Mouse (Mus musculus): Measurements from ENCODE around the gene Snx18. TPM values are rescaled to one million over a fixed set of nuclear protein-coding genes. Genes with fewer than 3 reads are reported as not detected.

Gene Snx18
- polyA plus RNA-seq, 1 experiment, result 14.5 TPM

GRCm38 (mm10) chr13:113594361-113594760, 24.0 kb downstream of the Snx18 start:
- Histone ChIP-seq H3K4me1 (ENCODE audit: control insufficient read depth, insufficient read depth, insufficient read length, low read length) (peaks cover 11% of the 10 kb centered on the region), H3K4me3 (ENCODE audit: insufficient read depth, low read depth, low read length) (no peak overlapping the region), H3K27ac (replicated peaks; ENCODE audit: low read depth, low read length) (no peak overlapping the region)

- no peak overlapping the region for H3K4me3 ChIP-seq (ENCODE audit: insufficient read depth, low read depth, low read length)
These were observed 24.7 kb downstream of the Snx18 start for GRCm38 (mm10) chr13:113593711-113594110.

GRCm38 (mm10) chr13:113592703-113593200, 25.6 kb downstream of the Snx18 start:
- H3K4me1 ChIP-seq (ENCODE audit: control insufficient read depth, insufficient read depth, insufficient read length, low read length), result peaks cover 7% of the 10 kb centered on the region
- no peak overlapping the region for H3K27ac ChIP-seq (replicated peaks; ENCODE audit: low read depth, low read length)
- H3K4me3 ChIP-seq (ENCODE audit: insufficient read depth, low read depth, low read length), result no peak overlapping the region

More at GRCm38 (mm10) chr13:113593711-113594110, 24.7 kb downstream of the Snx18 start:
- Histone ChIP-seq H3K27ac (replicated peaks; ENCODE audit: low read depth, low read length) (no peak overlapping the region), H3K4me1 (ENCODE audit: control insufficient read depth, insufficient read depth, insufficient read length, low read length) (peaks cover 11% of the 10 kb centered on the region)

DNA sequence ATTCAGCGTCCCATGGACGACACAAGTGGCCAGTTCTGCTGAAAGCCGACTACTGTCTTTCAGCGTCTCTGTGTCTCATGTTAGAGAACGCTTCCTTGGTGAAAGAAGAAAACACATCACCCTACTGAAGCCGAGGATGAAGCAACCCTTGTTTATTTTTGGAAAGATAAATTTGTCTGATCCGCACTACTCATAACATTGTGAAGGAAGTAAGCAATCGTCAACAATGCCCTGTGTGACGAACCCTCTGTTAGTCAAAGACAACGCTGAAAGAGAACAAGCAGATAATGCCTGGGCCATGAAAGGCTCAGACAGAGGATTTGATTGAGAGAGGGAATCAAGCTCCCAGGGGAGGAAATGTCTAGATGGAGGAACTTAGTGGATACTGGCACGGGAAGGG, 27.0 kb downstream of the Snx18 start:
- Histone ChIP-seq H3K27ac (replicated peaks; ENCODE audit: low read depth, low read length) (peak overlapping the region; percentile 30; the same call in 1 of the 2 replicates), H3K4me1 (ENCODE audit: control insufficient read depth, insufficient read depth, insufficient read length, low read length) (no peaks in the 10 kb centered on the region), H3K4me3 (ENCODE audit: insufficient read depth, low read depth, low read length) (no peak overlapping the region)

GRCm38 (mm10) chr13:113590216-113590615, 28.1 kb downstream of the Snx18 start:
- no peak overlapping the region for H3K4me3 ChIP-seq (ENCODE audit: insufficient read depth, low read depth, low read length)
- H3K27ac ChIP-seq (replicated peaks; ENCODE audit: low read depth, low read length), result no peak overlapping the region
- H3K4me1 ChIP-seq (ENCODE audit: control insufficient read depth, insufficient read depth, insufficient read length, low read length), result no peaks in the 10 kb centered on the region

DNA sequence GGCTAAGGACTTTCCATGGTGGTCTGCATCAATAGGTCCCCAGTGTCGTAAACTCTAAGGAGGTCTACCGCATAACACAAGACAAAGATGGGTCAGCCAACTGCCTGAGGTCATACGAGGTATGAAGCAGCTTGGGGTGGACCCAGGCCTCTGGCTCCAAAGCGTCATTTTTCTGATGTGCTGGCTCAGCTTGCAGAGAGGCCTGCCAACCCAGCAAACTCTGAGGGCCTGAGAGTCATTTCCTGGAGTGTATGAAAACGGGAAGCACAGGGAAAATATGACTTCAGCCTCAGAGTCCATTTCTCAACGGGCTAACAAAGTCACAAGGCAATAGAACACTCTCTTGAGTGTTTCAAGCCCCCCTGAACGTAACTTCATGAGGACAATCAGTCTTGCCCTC, 28.9 kb downstream of the Snx18 start:
- Histone ChIP-seq H3K27ac (replicated peaks; ENCODE audit: low read depth, low read length) (peak overlapping the region; percentile 45; the same call in 1 of the 2 replicates), H3K4me3 (ENCODE audit: insufficient read depth, low read depth, low read length) (no peak overlapping the region), H3K4me1 (ENCODE audit: control insufficient read depth, insufficient read depth, insufficient read length, low read length) (no peaks in the 10 kb centered on the region)

- no peak overlapping the region for H3K4me3 ChIP-seq (ENCODE audit: insufficient read depth, low read depth, low read length)
- H3K4me1 ChIP-seq (ENCODE audit: control insufficient read depth, insufficient read depth, insufficient read length, low read length), result no peaks in the 10 kb centered on the region
- no peak overlapping the region for H3K27ac ChIP-seq (replicated peaks; ENCODE audit: low read depth, low read length)
These were observed 31.0 kb downstream of the Snx18 start for GRCm38 (mm10) chr13:113587200-113587936.

DNA sequence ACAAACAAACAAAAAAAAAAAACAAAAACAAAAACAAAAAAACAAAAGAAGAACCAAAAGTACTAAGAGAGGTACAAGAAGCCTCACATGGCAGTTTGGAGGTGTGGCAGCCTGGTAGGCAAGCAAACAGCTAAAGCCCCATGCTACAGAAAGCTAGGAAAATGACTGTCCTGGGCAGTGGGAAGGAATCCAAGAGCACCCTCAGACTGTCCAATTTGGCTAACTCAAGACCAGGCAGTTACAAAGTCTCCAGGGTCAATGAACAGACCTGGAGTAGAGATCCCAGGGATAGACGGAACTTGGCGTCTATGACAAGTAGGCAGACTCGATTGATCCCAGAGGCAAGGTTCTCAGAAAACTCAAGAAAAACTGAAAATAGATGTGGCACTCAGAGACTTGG, 32.8 kb downstream of the Snx18 start:
- no peaks in the 10 kb centered on the region for H3K4me1 ChIP-seq (ENCODE audit: control insufficient read depth, insufficient read depth, insufficient read length, low read length)

GRCm38 (mm10) chr13:113584431-113584830, 33.9 kb downstream of the Snx18 start:
- H3K4me1 ChIP-seq (ENCODE audit: control insufficient read depth, insufficient read depth, insufficient read length, low read length), result no peaks in the 10 kb centered on the region
- no peak overlapping the region for H3K4me3 ChIP-seq (ENCODE audit: insufficient read depth, low read depth, low read length)
- no peak overlapping the region for H3K27ac ChIP-seq (replicated peaks; ENCODE audit: low read depth, low read length)

More for the DNA sequence above, 32.8 kb downstream of the Snx18 start:
- Histone ChIP-seq H3K27ac (replicated peaks; ENCODE audit: low read depth, low read length) (no peak overlapping the region), H3K4me3 (ENCODE audit: insufficient read depth, low read depth, low read length) (no peak overlapping the region)

DNA sequence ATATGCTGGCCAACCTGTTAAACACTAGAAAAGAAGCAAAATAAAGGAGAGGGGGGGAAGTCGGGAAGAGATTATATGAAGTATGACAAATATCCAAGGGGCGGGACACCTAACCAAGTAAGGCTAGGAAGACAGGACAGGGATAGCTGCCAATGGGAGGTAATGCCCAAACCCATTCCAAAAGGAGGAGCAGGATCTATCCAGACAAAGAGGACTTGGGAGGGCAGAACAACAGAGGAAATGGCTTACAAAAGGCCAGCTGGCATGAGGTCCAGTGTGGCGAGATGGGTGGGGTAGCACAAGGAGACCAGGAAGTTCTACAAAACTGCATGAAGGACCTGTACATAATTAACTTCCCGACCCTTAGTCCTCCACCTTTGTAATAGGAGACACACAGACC, 34.8 kb downstream of the Snx18 start:
- Histone ChIP-seq H3K27ac (replicated peaks; ENCODE audit: low read depth, low read length) (no peak overlapping the region), H3K4me1 (ENCODE audit: control insufficient read depth, insufficient read depth, insufficient read length, low read length) (no peaks in the 10 kb centered on the region), H3K4me3 (ENCODE audit: insufficient read depth, low read depth, low read length) (no peak overlapping the region)

GRCm38 (mm10) chr13:113582024-113582423, 36.3 kb downstream of the Snx18 start:
- Histone ChIP-seq H3K4me1 (ENCODE audit: control insufficient read depth, insufficient read depth, insufficient read length, low read length) (no peaks in the 10 kb centered on the region), H3K27ac (replicated peaks; ENCODE audit: low read depth, low read length) (no peak overlapping the region), H3K4me3 (ENCODE audit: insufficient read depth, low read depth, low read length) (no peak overlapping the region)

GRCm38 (mm10) chr13:113581436-113581835, 36.9 kb downstream of the Snx18 start:
- Histone ChIP-seq H3K4me1 (ENCODE audit: control insufficient read depth, insufficient read depth, insufficient read length, low read length) (no peaks in the 10 kb centered on the region), H3K27ac (replicated peaks; ENCODE audit: low read depth, low read length) (no peak overlapping the region), H3K4me3 (ENCODE audit: insufficient read depth, low read depth, low read length) (no peak overlapping the region)

- Histone ChIP-seq H3K4me3 (ENCODE audit: insufficient read depth, low read depth, low read length) (no peak overlapping the region), H3K27ac (replicated peaks; ENCODE audit: low read depth, low read length) (no peak overlapping the region; the same call in 1 of the 2 replicates), H3K4me1 (ENCODE audit: control insufficient read depth, insufficient read depth, insufficient read length, low read length) (no peaks in the 10 kb centered on the region)
These were observed 38.0 kb downstream of the Snx18 start for GRCm38 (mm10) chr13:113580400-113580790.

DNA sequence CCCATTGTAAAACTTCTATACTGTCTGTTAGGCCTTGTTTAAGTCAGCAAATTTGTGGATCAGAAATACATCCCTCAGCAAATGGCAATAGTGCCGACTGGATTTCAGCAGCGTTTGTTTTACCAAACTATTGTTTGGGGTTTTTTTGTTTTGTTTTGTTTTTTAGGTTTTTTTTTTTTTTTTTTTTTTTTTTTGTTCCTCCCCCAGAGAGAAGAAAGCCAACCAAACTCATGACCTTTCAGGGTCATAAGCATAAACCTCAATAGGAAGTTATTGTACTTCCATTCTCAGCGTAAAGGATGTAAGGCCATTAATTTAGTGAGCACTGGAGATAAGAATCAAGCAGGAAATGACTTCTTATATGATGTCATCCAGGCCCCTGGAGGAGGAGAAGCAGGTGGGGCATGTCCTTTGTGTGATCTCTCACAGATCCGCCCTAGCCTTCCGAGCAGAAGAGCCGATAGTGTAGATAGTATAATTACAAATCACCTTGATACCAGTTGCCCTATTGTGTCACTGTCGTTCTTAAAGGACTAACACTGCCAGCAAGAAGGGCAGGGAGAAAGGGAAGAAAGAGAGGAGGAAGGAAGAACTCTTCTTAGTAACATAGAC, 38.5 kb downstream of the Snx18 start:
- no peak overlapping the region; the same call in 1 of the 2 replicates for H3K27ac ChIP-seq (replicated peaks; ENCODE audit: low read depth, low read length)

GRCm38 (mm10) chr13:113574232-113574631, 44.1 kb downstream of the Snx18 start:
- Histone ChIP-seq H3K4me1 (ENCODE audit: control insufficient read depth, insufficient read depth, insufficient read length, low read length) (no peaks in the 10 kb centered on the region), H3K27ac (replicated peaks; ENCODE audit: low read depth, low read length) (no peak overlapping the region), H3K4me3 (ENCODE audit: insufficient read depth, low read depth, low read length) (no peak overlapping the region)

More for the DNA sequence above, 38.5 kb downstream of the Snx18 start:
- H3K4me3 ChIP-seq (ENCODE audit: insufficient read depth, low read depth, low read length), result no peak overlapping the region
- no peaks in the 10 kb centered on the region for H3K4me1 ChIP-seq (ENCODE audit: control insufficient read depth, insufficient read depth, insufficient read length, low read length)

- no peak overlapping the region for H3K4me3 ChIP-seq (ENCODE audit: insufficient read depth, low read depth, low read length)
- H3K4me1 ChIP-seq (ENCODE audit: control insufficient read depth, insufficient read depth, insufficient read length, low read length), result no peaks in the 10 kb centered on the region
- no peak overlapping the region for H3K27ac ChIP-seq (replicated peaks; ENCODE audit: low read depth, low read length)
These were observed 45.0 kb downstream of the Snx18 start for GRCm38 (mm10) chr13:113573377-113573776.
